Mouse (Mus musculus): ENCODE results near the gene 0610040J01Rik. TPM values are rescaled to one million over a fixed set of nuclear protein-coding genes. Genes with fewer than 3 reads are reported as not detected.

0610040J01Rik gene
- polyA plus RNA-seq (2012; rRNA removed), result 38.7 and 53.8 TPM in 2 replicates

DNA sequence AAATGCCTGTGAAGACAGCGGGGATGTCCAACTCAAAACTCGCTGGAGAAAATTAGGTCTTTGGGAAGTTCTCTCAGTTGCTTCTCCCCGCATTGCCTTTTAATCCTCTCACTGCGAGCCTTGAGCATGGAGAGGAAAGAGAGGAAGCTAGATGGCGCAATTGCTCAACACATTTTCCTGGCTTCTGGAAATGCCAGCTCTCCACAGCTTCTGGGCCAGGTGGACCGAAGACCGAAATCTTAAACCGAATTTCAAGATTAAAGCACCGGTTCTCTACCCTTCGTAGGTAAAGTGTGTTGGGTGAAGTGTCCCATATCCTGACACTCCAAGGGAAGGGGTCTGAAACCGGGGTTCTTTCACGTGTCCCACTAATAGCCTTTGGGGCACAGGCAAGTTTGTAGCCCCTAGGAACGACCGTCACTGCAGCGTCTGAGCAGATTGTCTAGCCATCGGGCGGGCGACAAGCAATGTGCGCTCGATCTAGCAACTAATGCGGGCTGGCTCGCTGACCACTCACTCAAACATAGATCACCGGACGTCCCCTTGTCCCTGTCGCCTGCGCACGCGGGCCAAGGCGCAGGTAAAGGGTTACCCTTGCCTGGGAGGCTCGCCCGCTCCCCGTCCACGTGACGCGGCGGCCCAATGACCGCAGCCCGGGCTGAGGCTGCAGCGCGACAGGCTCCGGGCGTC lies at the start of gene 0610040J01Rik:
Gene 0610040J01Rik, plus strand, starts transcription at position 545 of the 690 bp plus-strand sequence.
- peak within 1 kb of the TSS; percentile 27 for H3K27ac ChIP-seq (ENCODE audit: insufficient read depth, low read depth, low read length)
- WGBS, result 2% methylated on average over 42 of the region's 42 CpGs
- H3K27me3 ChIP-seq (ENCODE audit: control insufficient read depth, insufficient read depth, low read length), result no peaks in the 10 kb centered on the region
- peaks cover 3% of the 10 kb centered on the region; the same call in 1 of the 2 replicates for H3K4me1 ChIP-seq (ENCODE audit: control insufficient read depth, insufficient read depth, insufficient read length, low read length)
- H3K36me3 ChIP-seq (ENCODE audit: control insufficient read depth, insufficient read depth, low read length), result no peaks in the 10 kb centered on the region
- peak within 1 kb of the TSS; percentile 81 for H3K4me3 ChIP-seq (ENCODE audit: low read depth, low read length)
- TF ChIP-seq POLR2A (IDR thresholded peaks at IDR 0.05; ENCODE audit: low read depth, low read length) (no peak), CTCF (IDR thresholded peaks at IDR 0.05; ENCODE audit: extremely low read depth, insufficient read length, insufficient replicate concordance, low read depth, low read length) (peak; percentile 77; the same call in 1 of the 2 replicates)

- no peaks in the 10 kb centered on the region for H3K36me3 ChIP-seq (ENCODE audit: control insufficient read depth, insufficient read depth, low read length)
- no peak overlapping the region for H3K27ac ChIP-seq (ENCODE audit: insufficient read depth, low read depth, low read length)
- no peaks in the 10 kb centered on the region for H3K4me1 ChIP-seq (ENCODE audit: control insufficient read depth, insufficient read depth, insufficient read length, low read length)
- no peaks in the 10 kb centered on the region for H3K27me3 ChIP-seq (ENCODE audit: control insufficient read depth, insufficient read depth, low read length)
- 92% methylated on average over 4 of the region's 4 CpGs for WGBS
- no peak for TF ChIP-seq CTCF (IDR thresholded peaks at IDR 0.05; ENCODE audit: extremely low read depth, insufficient read length, insufficient replicate concordance, low read depth, low read length)
- no peak for TF ChIP-seq POLR2A (IDR thresholded peaks at IDR 0.05; ENCODE audit: low read depth, low read length)
- H3K4me3 ChIP-seq (ENCODE audit: low read depth, low read length), result no peak overlapping the region
These were observed 46.3 kb upstream of the 0610040J01Rik start for GRCm38 (mm10) chr5:63765886-63766285.

DNA sequence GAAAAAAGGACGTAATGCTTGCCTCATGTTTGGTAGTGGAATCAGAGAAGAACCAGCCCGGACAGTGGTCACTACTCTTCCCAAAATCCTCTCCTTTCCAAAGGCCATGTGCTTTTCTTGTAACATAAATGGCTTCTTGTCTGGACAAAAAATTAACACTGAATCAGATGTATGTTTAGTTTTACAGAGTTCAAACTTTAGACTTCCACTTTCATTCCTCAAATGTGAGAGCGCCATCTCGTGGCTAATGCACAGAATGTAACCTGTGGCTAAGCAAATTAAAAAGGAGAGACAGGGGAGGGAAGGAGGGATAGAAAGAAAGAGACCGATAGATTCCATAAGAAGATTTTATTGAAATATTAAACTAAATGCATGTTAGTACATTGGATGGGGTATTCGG lies 45.4 kb upstream of the 0610040J01Rik start:
- no peaks in the 10 kb centered on the region for H3K27me3 ChIP-seq (ENCODE audit: control insufficient read depth, insufficient read depth, low read length)
- H3K4me3 ChIP-seq (ENCODE audit: low read depth, low read length), result no peak overlapping the region
- no peak overlapping the region for H3K27ac ChIP-seq (ENCODE audit: insufficient read depth, low read depth, low read length)
- 42% methylated on average over 6 of the region's 6 CpGs for WGBS
- H3K36me3 ChIP-seq (ENCODE audit: control insufficient read depth, insufficient read depth, low read length), result no peaks in the 10 kb centered on the region
- TF ChIP-seq POLR2A (IDR thresholded peaks at IDR 0.05; ENCODE audit: low read depth, low read length) (no peak), CTCF (IDR thresholded peaks at IDR 0.05; ENCODE audit: extremely low read depth, insufficient read length, insufficient replicate concordance, low read depth, low read length) (no peak)
- no peaks in the 10 kb centered on the region for H3K4me1 ChIP-seq (ENCODE audit: control insufficient read depth, insufficient read depth, insufficient read length, low read length)

DNA sequence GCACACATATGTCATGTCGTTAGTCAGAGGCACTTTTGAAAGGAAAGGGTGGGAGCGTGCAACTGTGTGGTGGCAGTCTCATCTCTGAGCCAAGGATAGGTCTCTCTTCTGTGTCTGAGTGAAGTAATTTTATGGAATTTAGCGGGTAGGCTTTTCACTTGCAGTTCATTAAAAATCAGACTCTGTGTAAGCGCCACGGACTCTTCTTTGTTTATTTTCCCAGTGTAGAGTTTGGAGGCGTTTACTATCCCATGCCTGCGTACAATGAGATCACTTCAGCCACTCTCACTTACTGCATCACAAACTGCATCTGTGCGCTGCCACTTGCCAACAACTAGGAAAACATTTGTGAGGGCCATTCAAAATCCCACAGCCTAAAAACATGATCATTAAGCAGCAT lies 44.7 kb upstream of the 0610040J01Rik start:
- no peak for TF ChIP-seq CTCF (IDR thresholded peaks at IDR 0.05; ENCODE audit: extremely low read depth, insufficient read length, insufficient replicate concordance, low read depth, low read length)
- no peak for TF ChIP-seq POLR2A (IDR thresholded peaks at IDR 0.05; ENCODE audit: low read depth, low read length)
- Histone ChIP-seq H3K27me3 (ENCODE audit: control insufficient read depth, insufficient read depth, low read length) (no peaks in the 10 kb centered on the region), H3K36me3 (ENCODE audit: control insufficient read depth, insufficient read depth, low read length) (no peaks in the 10 kb centered on the region), H3K4me3 (ENCODE audit: low read depth, low read length) (no peak overlapping the region), H3K27ac (ENCODE audit: insufficient read depth, low read depth, low read length) (no peak overlapping the region), H3K4me1 (ENCODE audit: control insufficient read depth, insufficient read depth, insufficient read length, low read length) (no peaks in the 10 kb centered on the region)
- WGBS, result 63% methylated on average over 8 of the region's 8 CpGs

DNA sequence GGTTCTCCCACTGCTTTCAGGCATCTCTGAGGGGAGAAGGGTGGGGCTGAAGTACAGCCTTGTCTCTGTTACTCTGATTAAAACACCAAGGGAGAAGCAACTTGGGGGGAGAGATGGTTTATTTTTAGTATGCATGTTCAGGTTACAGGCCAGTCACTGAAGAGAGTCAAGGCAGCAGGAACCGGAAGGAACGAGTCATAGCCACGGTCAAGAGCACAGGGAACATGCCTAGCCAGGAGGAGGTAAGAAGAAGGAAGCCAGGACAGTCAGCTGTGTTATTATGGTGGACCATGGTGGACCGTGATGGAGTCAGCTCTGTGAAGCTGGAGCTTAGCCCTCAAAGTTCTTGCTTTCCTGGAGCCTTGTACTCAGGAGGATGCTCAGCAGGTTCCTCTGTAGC lies 43.9 kb upstream of the 0610040J01Rik start:
- no peaks in the 10 kb centered on the region for H3K27me3 ChIP-seq (ENCODE audit: control insufficient read depth, insufficient read depth, low read length)
- no peak for TF ChIP-seq POLR2A (IDR thresholded peaks at IDR 0.05; ENCODE audit: low read depth, low read length)
- TF ChIP-seq CTCF (IDR thresholded peaks at IDR 0.05; ENCODE audit: extremely low read depth, insufficient read length, insufficient replicate concordance, low read depth, low read length), result no peak
- no peak overlapping the region for H3K4me3 ChIP-seq (ENCODE audit: low read depth, low read length)
- H3K27ac ChIP-seq (ENCODE audit: insufficient read depth, low read depth, low read length), result no peak overlapping the region
- no peaks in the 10 kb centered on the region for H3K36me3 ChIP-seq (ENCODE audit: control insufficient read depth, insufficient read depth, low read length)
- 72% methylated on average over 4 of the region's 4 CpGs for WGBS
- H3K4me1 ChIP-seq (ENCODE audit: control insufficient read depth, insufficient read depth, insufficient read length, low read length), result no peaks in the 10 kb centered on the region

GRCm38 (mm10) chr5:63772971-63773370 lies 39.2 kb upstream of the 0610040J01Rik start:
- H3K27me3 ChIP-seq (ENCODE audit: control insufficient read depth, insufficient read depth, low read length), result no peaks in the 10 kb centered on the region
- 75% methylated on average over 2 of the region's 2 CpGs for WGBS

GRCm38 (mm10) chr5:63773603-63774002 lies 38.6 kb upstream of the 0610040J01Rik start:
- 41% methylated on average over 1 of the region's 1 CpGs for WGBS
- TF ChIP-seq CTCF (IDR thresholded peaks at IDR 0.05; ENCODE audit: extremely low read depth, insufficient read length, insufficient replicate concordance, low read depth, low read length), result no peak
- TF ChIP-seq POLR2A (IDR thresholded peaks at IDR 0.05; ENCODE audit: low read depth, low read length), result no peak
- Histone ChIP-seq H3K27me3 (ENCODE audit: control insufficient read depth, insufficient read depth, low read length) (no peaks in the 10 kb centered on the region), H3K27ac (ENCODE audit: insufficient read depth, low read depth, low read length) (no peak overlapping the region), H3K36me3 (ENCODE audit: control insufficient read depth, insufficient read depth, low read length) (no peaks in the 10 kb centered on the region), H3K4me1 (ENCODE audit: control insufficient read depth, insufficient read depth, insufficient read length, low read length) (no peaks in the 10 kb centered on the region), H3K4me3 (ENCODE audit: low read depth, low read length) (no peak overlapping the region)

More at GRCm38 (mm10) chr5:63772971-63773370, 39.2 kb upstream of the 0610040J01Rik start:
- H3K36me3 ChIP-seq (ENCODE audit: control insufficient read depth, insufficient read depth, low read length), result no peaks in the 10 kb centered on the region
- H3K4me1 ChIP-seq (ENCODE audit: control insufficient read depth, insufficient read depth, insufficient read length, low read length), result no peaks in the 10 kb centered on the region
- TF ChIP-seq POLR2A (IDR thresholded peaks at IDR 0.05; ENCODE audit: low read depth, low read length) (no peak), CTCF (IDR thresholded peaks at IDR 0.05; ENCODE audit: extremely low read depth, insufficient read length, insufficient replicate concordance, low read depth, low read length) (no peak)
- no peak overlapping the region for H3K4me3 ChIP-seq (ENCODE audit: low read depth, low read length)
- H3K27ac ChIP-seq (ENCODE audit: insufficient read depth, low read depth, low read length), result no peak overlapping the region

Data from small intestine, adult 2 months (tissue).